Mouse (Mus musculus) central nervous system, embryonic 11.5 days (tissue): ENCODE results near the gene Ttc37. TPM values are rescaled to one million over a fixed set of nuclear protein-coding genes. Genes with fewer than 3 reads are reported as not detected.

ENCODE experiments used
- polyA plus RNA-seq: library from polyadenylated mRNA; depleted of rRNA; stranded (reverse); fragments of >200 nt; gene quantifications from 2 replicates; pipeline ENCODE4 v1.2.3, GENCODE M21; 2012; rRNA removed

Gene Ttc37
- 13.2 and 16.8 TPM in 2 replicates for polyA plus RNA-seq

GRCm38 (mm10) chr13:76098493-76099303, at the start of gene Ttc37, which contains the start of gene Arsk:
Gene Ttc37, plus strand, starts transcription at chr13:76098734.
Gene Arsk, minus strand, starts transcription at chr13:76098660.

DNA sequence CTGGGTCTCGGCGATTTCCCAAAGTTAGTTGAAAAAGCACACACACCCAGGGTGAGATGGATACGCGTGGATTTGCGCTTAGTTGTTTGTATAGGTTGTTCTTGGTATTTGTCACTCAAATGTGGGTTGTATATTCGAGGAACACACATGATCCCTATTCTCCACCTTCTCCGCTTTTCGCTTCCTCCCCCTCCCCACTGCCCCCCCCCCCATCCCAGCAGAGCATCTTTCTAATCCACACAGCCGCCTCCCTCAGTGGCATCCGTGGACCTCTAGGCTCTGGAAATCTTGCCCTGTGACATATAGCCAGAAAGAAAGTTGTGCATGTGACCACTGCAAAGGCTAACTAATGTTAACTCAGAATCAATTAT, 41.7 kb upstream of the Ttc37 start, which contains the start of gene Gpr150:
Gene Gpr150 (minus strand): TSS at position 101 of the 371 bp plus-strand sequence.

Other genes with a start within 250 kb of the Ttc37 start
- 29.4 and 43.7 TPM in 2 replicates for gene Rhobtb3, start 154.8 kb upstream of the Ttc37 start, polyA plus RNA-seq
- gene Spata9, start 131.6 kb upstream of the Ttc37 start, polyA plus RNA-seq, result 0.07 and 0.27 TPM in 2 replicates
- 16.1 and 18.3 TPM in 2 replicates for gene Rfesd, start 80.0 kb upstream of the Ttc37 start, polyA plus RNA-seq
- 0.29 and 0.32 TPM in 2 replicates for gene Gpr150, start 41.7 kb upstream of the Ttc37 start, polyA plus RNA-seq
- 2.5 and 6.0 TPM in 2 replicates for gene Arsk, start 74 bp upstream of the Ttc37 start, polyA plus RNA-seq
- 0.04 and 0.05 TPM in 2 replicates for gene Fam81b, start 206.3 kb downstream of the Ttc37 start, polyA plus RNA-seq